Mouse (Mus musculus) megakaryocyte, embryonic 14.5 days (primary cell): Measurements from ENCODE around the gene Ankfn1. TPM values are rescaled to one million over a fixed set of nuclear protein-coding genes. Genes with fewer than 3 reads are reported as not detected.

Experiments used
- H3K27me3 ChIP-seq: replicated peaks from 2 replicates; pipeline ENCODE3; 2012; ENCODE audit warnings: inconsistent platforms
- H3K36me3 ChIP-seq: replicated peaks from 2 replicates; pipeline ENCODE3; 2012; ENCODE audit warnings: low read length, inconsistent platforms, mixed read lengths
- H3K4me1 ChIP-seq: 2 replicates; pipeline ENCODE4 v1.6.1; 2012; ENCODE audit warnings: inconsistent platforms
- H3K4me3 ChIP-seq: replicated peaks from 2 replicates; pipeline ENCODE3; 2012; ENCODE audit warnings: moderate library complexity, mild to moderate bottlenecking, inconsistent platforms
- H3K9me3 ChIP-seq: 2 replicates; pipeline ENCODE4 v1.6.1; 2012; ENCODE audit warnings: inconsistent platforms
- FLI1 ChIP-seq: IDR thresholded peaks from 2 replicates; pipeline ENCODE4 v1.6.1; 2012; ENCODE audit warnings: low read length, inconsistent platforms, mixed read lengths
- GATA1 ChIP-seq: IDR thresholded peaks from 3 replicates; pipeline ENCODE4 v1.6.1; 2012; ENCODE audit warnings: mixed read lengths, low read length, inconsistent platforms, borderline replicate concordance
- polyA plus RNA-seq: library from polyadenylated mRNA; stranded (reverse); fragments of >175 nt; gene quantifications from 2 replicates; pipeline ENCODE4 v1.2.3, GENCODE M21; 2012; ENCODE audit warnings: low replicate concordance; ENCODE audit not compliant: insufficient read depth

The Ankfn1 gene
- polyA plus RNA-seq, 1 experiment, result 0.56 TPM

GRCm38 (mm10) chr11:89631315-89631714 is 146.1 kb downstream of the Ankfn1 start:
- Histone ChIP-seq H3K27me3 (no peaks in the 10 kb centered on the region), H3K9me3 (no peaks in the 10 kb centered on the region), H3K36me3 (no peaks in the 10 kb centered on the region), H3K4me3 (no peak overlapping the region), H3K4me1 (no peaks in the 10 kb centered on the region)
- no peak for TF ChIP-seq GATA1
- TF ChIP-seq FLI1, result no peak

- H3K4me3 ChIP-seq, result no peak overlapping the region
- H3K36me3 ChIP-seq, result no peaks in the 10 kb centered on the region
- TF ChIP-seq FLI1 (no peak), GATA1 (no peak)
- H3K4me1 ChIP-seq, result no peaks in the 10 kb centered on the region
- no peaks in the 10 kb centered on the region for H3K9me3 ChIP-seq
- no peaks in the 10 kb centered on the region for H3K27me3 ChIP-seq
These were observed 148.9 kb downstream of the Ankfn1 start for GRCm38 (mm10) chr11:89628562-89628961.

GRCm38 (mm10) chr11:89627232-89627631 is 150.2 kb downstream of the Ankfn1 start:
- Histone ChIP-seq H3K4me3 (no peak overlapping the region), H3K9me3 (no peaks in the 10 kb centered on the region), H3K27me3 (no peaks in the 10 kb centered on the region), H3K36me3 (no peaks in the 10 kb centered on the region), H3K4me1 (no peaks in the 10 kb centered on the region)
- TF ChIP-seq GATA1 (no peak), FLI1 (no peak)

GRCm38 (mm10) chr11:89623698-89624445 is 153.6 kb downstream of the Ankfn1 start:
- Histone ChIP-seq H3K36me3 (no peaks in the 10 kb centered on the region), H3K9me3 (no peaks in the 10 kb centered on the region), H3K27me3 (no peaks in the 10 kb centered on the region), H3K4me1 (no peaks in the 10 kb centered on the region), H3K4me3 (no peak overlapping the region)
- no peak for TF ChIP-seq GATA1
- no peak for TF ChIP-seq FLI1

- no peak for TF ChIP-seq GATA1
- TF ChIP-seq FLI1, result no peak
- no peaks in the 10 kb centered on the region for H3K4me1 ChIP-seq
- H3K27me3 ChIP-seq, result no peaks in the 10 kb centered on the region
- no peak overlapping the region for H3K4me3 ChIP-seq
- H3K36me3 ChIP-seq, result no peaks in the 10 kb centered on the region
- H3K9me3 ChIP-seq, result no peaks in the 10 kb centered on the region
These were observed 157.5 kb downstream of the Ankfn1 start for GRCm38 (mm10) chr11:89619955-89620354.

GRCm38 (mm10) chr11:89615806-89616205 is 161.6 kb downstream of the Ankfn1 start:
- no peaks in the 10 kb centered on the region for H3K36me3 ChIP-seq
- no peaks in the 10 kb centered on the region for H3K27me3 ChIP-seq
- no peaks in the 10 kb centered on the region for H3K9me3 ChIP-seq
- TF ChIP-seq FLI1 (no peak), GATA1 (no peak)
- no peak overlapping the region for H3K4me3 ChIP-seq
- H3K4me1 ChIP-seq, result no peaks in the 10 kb centered on the region

GRCm38 (mm10) chr11:89611596-89611995 is 165.9 kb downstream of the Ankfn1 start:
- no peaks in the 10 kb centered on the region for H3K27me3 ChIP-seq
- H3K9me3 ChIP-seq, result no peaks in the 10 kb centered on the region
- TF ChIP-seq FLI1 (no peak), GATA1 (no peak)
- H3K36me3 ChIP-seq, result no peaks in the 10 kb centered on the region
- H3K4me1 ChIP-seq, result no peaks in the 10 kb centered on the region
- no peak overlapping the region for H3K4me3 ChIP-seq

- no peaks in the 10 kb centered on the region for H3K27me3 ChIP-seq
- H3K4me3 ChIP-seq, result no peak overlapping the region
- H3K36me3 ChIP-seq, result no peaks in the 10 kb centered on the region
- no peaks in the 10 kb centered on the region for H3K9me3 ChIP-seq
- TF ChIP-seq FLI1 (no peak), GATA1 (no peak)
- H3K4me1 ChIP-seq, result no peaks in the 10 kb centered on the region
These were observed 169.4 kb downstream of the Ankfn1 start for GRCm38 (mm10) chr11:89608071-89608470.

GRCm38 (mm10) chr11:89607270-89607669 is 170.2 kb downstream of the Ankfn1 start:
- H3K27me3 ChIP-seq, result no peaks in the 10 kb centered on the region
- no peaks in the 10 kb centered on the region for H3K9me3 ChIP-seq
- no peaks in the 10 kb centered on the region for H3K4me1 ChIP-seq
- H3K36me3 ChIP-seq, result no peaks in the 10 kb centered on the region
- TF ChIP-seq FLI1 (no peak), GATA1 (no peak)
- no peak overlapping the region for H3K4me3 ChIP-seq

- Histone ChIP-seq H3K36me3 (no peaks in the 10 kb centered on the region), H3K4me1 (no peaks in the 10 kb centered on the region), H3K9me3 (no peaks in the 10 kb centered on the region), H3K4me3 (no peak overlapping the region), H3K27me3 (no peaks in the 10 kb centered on the region)
- TF ChIP-seq GATA1 (no peak), FLI1 (no peak)
These were observed 171.1 kb downstream of the Ankfn1 start for GRCm38 (mm10) chr11:89606346-89606745.
